Mouse (Mus musculus): ENCODE data around the gene Abcd2. TPM values are rescaled to one million over a fixed set of nuclear protein-coding genes. Genes with fewer than 3 reads are reported as not detected.

Abcd2 gene
- polyA plus RNA-seq (2012; rRNA removed), result 22.7 and 25.4 TPM in 2 replicates

DNA sequence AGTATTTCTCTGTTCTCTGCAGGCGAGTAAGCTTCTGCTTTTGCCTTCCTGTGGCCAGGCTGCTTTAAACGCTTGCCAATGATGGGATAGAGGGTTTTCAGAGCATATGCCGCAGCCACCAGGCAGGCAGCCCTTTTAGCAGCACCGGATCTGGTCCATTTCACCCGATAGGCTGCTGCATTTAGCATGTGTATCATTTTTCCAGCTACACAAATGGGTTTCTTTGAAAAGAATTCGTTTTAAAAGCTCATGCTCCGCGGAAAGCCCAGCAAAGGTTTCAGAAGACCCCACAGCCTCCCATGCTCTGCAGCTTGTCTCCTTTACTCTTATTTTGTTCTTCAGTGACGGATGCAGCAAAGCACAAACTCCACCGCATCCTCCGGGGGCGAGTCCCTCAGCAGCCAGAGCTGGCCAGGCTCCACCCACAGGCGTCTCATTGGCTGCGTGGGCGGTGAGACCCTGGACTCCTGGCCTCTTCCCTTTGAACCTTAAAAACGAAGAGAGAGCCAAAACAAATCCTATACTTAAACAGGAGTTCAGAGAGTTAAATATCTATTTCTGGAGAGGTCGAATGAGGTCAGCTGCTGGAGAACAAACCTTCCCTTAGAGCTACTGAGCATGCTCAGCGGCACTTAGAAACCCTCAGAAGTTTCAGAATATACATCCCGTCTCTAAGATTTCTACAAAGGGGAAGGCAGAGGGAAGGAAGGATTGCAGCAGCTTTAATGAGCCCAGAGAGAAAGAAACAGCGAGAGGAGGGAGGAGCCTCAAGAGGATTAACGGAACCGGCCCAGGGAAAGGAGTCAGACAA, at the start of gene Abcd2:
TSS of gene Abcd2 (minus strand) at position 388 of the 811 bp plus-strand sequence.

DNA sequence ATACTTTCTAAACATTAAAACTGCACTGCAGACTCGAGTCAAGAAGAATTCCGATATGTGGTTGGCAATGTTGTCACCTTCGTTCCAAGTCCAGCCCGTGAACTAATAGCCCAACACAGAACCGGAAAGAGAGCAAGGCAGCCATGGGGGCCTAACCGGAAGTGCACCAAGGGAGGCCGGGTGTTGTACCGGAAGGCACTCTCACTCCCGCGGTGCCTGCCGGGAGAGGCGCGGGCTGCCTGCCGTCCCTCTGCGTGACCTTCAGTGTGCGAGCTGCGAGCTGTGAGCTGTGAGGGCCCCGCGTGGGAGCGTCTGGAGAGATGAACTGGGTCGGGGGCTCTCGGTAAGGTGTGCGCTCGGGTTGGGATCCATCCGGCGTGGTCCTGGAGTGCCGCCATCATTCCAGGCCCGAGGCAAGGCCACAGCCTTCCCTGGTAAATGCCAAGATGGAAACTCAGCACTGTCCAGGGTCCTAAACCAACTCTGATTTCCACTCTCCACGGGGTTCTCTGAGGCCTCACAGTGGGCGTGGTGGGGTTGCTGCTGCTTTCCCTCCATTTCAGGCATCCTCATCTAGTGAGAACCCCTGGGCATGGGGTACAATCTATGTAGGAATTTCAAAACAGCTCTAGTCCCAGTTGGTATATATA, 7.8 kb upstream of the Abcd2 start, which contains the start of gene CN725425:
TSS of gene CN725425 (plus strand) at position 239 of the 650 bp plus-strand sequence.

Other genes starting within 250 kb of the Abcd2 start
- 5.0 and 5.8 TPM in 2 replicates for gene Kif21a, start 141.9 kb downstream of the Abcd2 start, polyA plus RNA-seq (2012; rRNA removed)
- gene CN725425, start 7.7 kb upstream of the Abcd2 start, polyA plus RNA-seq (2012; rRNA removed), result 0.02 and 0.05 TPM in 2 replicates